Mouse (Mus musculus) embryo, embryonic 11.5 days (tissue): ENCODE data around the gene Acap1.

Experiments
- DNase-seq: peaks from one replicate; pipeline ENCODE4 v3.0.0-alpha.2; 2012; ENCODE audit warnings: low read depth, low spot score

Acap1 gene

DNA sequence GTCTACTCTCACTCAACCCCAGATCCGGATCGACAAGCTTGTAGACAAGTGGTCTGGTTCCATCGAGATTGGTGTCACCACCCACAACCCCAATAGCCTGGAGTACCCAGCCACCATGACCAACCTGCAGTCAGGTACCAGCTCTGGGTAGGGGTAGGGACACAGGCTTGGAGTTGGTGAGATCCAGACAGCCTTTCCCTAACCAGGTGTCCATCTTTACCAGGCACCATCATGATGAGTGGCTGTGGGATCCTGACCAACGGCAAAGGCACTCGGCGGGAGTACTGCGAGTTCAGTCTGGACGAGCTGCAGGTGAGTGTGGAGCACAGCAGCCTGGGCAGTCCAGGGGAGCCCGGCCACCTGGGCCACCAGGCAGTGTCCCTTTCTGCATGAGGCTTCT is 9.0 kb upstream of the Acap1 start:
- no peak for DNase-seq

DNA sequence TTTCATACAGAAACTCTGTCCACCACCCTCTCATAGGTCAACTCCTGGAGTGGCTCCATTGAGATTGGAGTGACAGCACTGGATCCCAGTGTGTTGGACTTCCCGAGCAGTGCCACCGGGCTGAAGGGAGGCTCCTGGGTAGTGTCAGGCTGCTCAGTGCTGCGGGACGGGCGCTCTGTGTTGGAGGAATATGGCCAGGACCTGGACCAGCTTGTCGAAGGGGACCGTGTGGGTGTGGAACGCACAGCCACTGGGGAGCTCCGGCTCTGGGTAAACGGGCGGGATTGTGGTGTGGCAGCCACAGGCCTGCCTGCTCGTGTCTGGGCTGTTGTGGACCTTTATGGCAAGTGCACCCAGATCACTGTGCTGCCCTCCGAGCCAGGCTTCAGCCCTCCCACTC is 7.6 kb upstream of the Acap1 start:
- DNase-seq = no peak

DNA sequence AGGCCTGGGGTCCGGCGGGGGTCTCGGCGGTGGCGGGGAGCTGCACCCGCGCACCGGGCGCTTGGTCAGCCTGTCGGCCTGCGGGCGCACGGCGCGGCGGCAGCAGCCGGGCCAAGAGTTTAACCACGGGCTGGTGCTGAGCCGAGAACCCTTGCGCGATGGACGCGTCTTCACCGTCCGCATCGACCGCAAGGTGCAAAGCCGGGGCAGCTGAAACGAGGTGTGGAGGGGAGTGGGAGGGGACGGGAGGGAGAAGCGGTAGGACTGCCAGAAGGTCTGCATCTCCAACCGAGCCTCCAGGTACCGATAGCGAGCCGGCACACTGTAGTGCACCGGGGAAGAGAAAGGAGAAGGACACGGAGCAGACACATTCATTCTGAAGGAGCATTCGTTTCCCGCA is 6.7 kb upstream of the Acap1 start:
- DNase-seq = no peak

DNA sequence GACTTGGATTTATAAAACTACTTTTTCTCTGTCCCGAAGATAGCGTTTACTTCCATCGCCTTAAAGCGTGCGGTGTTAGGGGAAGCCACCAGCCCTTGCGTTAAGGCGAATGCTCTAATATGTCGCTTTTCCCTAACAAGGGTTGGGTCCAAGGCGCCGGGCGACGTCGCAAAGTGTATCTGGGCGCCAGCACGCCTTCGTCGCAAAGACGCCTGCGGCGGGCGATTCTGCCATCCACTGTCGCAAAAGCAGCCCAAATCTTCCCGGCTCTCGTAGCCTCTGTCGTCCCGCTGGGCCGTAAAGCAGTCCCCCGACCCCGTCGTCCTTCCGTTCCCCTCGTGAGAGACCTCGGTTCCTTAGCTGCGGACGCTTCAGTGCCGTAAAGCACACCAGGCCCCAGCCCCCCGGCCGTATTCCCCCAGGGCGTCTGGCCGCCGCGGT is 6.1 kb upstream of the Acap1 start:
- peak; percentile 92 for DNase-seq

DNA sequence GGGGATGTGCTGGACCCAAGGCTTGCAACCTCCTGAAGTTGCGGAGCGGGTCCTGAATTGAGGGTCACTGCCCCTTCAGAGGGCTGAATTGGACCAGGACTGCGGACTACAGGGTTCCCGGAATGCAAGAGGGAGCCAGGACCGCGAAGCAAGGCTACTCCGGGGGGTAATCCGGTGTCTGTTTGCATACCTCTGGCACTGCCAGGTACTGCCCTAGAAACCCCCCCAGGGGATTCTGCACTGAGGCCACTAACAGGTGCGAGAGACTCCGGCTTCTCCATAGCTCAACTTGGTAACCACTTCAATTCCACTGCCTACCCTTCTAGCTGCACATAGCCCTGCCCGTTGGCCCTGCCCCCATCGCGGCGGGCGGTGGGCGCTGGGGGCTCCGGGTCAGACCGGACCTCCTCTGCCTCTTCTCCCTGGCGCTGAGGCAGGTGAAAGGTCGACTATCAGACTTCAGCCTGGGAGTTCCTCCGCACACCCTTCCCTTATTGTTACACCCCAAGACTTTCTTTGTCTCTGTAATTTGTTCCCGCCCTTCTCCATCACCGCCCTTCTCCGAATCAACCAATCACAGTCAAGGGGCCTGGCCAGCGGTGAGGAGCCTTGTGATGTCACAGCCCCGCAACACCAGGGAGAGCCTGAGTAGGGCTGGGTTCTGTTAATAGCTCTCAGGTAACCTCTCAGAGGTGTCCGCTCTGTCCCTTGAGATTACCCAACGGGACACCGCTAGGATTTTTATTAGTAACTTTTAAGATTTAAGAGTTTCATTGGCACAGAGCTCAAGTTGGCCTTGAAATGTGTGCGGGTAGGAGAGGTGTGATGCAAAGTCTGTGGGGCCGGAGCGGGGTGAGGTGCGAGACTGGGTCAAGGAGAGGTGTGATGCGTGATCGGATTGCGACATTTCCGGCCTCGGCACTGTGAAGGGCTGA is 5.4 kb upstream of the Acap1 start, which contains the start of the genes 2810408A11Rik and Neurl4:
TSS of gene 2810408A11Rik (minus strand) at position 517 of the 935 bp plus-strand sequence.
TSS of gene Neurl4 (plus strand) at position 602 of the 935 bp plus-strand sequence.
- DNase-seq = peak; percentile 94

DNA sequence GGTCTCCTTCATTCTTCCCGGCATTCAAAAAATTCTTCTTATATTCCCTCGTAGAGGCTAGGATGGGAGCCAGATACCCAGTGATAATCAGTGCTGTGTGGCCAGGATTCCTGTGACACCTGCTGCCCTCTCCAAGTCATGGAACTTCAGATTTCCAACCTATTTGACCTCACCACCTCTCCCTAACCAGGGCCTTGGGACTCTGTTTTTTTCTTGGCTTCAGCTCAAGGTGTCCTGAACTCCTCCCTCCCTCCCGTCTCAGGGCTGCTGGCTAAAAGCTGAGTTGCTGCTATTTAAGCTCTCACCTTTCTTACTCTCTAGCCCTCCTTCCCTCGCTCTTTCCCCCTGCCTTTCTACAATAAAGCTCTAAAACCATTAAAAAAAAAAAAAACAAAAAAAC is 4.5 kb upstream of the Acap1 start:
- no peak for DNase-seq

DNA sequence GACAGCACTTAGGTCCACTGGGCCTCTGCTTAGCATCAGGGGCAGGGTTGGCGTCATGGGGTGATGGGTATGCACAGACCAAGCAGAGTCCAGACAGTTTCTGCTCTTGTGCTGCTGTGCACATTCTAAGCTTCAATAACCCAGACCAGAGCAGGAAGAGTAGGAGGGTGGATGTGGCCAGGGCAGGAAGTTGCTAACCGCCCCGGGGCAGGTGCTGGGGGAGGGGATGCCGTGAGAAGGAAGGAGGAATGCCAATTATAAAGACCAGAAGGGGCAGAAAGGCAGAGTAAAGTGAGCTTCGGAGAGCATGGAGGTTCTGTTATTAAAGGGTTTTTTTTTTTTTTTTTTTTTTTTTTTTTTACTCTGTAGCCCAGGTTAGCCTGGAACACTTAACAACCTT is 668 bp downstream of the Acap1 start:
- DNase-seq = no peak

DNA sequence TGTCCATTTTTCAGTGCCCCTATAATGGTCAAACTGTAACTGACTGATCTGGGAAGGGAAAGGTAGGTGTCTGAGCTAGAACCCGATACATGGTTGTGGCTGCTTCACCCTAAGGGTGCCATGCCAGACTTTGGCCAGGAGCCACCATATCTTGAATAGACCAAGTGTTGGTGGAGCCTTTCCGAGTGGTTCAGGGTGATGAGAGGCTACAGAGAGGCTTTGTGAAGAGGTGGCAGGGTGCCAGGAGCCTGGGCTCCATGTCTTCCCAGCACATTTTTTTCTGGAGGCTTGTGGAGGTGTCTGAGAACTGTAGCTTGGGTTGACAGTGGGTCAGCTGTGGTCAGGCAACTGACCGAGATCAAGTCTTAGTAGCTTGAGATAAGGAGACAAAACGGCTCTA is 3.9 kb downstream of the Acap1 start:
- DNase-seq = no peak

DNA sequence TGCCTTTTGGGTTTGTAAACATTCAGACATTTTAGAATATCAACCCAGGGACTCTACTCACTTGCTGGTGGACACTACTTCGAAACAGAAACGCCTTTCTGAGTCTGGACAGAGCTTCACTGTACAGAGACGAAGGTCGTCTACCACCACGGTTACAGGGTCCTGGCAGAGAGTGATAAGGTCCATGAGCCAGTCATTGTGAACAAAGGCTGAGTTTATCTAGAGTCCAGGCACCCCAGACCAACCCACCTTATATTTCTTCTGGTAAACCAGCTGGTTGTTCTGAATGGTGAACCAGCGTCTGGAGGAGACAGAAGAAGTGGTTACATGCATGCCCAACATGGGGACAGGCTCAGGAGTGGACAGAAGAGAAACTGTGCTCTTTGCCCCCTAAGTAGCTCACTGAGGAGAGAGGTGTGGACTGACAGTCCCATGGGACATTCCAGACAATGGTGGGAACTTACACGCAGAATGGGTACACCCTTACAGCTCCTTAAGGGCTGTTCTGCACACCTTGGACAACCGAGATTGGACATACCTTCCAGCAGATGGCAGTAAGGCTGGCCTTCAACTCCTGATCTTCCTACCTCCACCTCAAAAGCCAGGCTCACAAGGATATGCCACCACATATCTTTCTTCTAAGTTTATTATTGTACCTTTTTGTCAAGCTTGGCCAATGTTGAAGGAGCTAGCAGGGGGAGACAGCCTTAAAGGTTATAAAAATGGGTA is 8.3 kb downstream of the Acap1 start:
- DNase-seq = no peak

DNA sequence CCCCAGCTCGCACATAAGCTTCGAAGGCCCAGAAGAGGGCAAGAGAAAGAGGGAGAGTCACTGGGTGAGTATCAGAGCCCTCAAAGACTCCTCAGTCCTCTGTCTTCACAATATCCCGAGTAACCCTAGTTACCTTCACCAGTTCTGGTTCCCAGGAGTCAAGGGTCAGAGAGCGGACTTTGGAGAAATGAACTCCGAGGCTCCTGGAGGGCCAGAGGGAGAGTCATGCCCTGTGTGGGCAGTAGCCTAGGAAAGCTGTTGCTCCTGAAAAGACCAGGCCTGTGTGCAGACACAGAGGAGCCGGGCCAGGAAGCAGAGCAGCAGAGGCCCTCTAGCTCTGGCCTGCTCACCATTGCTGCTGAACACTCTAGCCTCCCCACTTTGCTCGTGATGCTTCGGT is 10.7 kb downstream of the Acap1 start:
- no peak for DNase-seq

DNA sequence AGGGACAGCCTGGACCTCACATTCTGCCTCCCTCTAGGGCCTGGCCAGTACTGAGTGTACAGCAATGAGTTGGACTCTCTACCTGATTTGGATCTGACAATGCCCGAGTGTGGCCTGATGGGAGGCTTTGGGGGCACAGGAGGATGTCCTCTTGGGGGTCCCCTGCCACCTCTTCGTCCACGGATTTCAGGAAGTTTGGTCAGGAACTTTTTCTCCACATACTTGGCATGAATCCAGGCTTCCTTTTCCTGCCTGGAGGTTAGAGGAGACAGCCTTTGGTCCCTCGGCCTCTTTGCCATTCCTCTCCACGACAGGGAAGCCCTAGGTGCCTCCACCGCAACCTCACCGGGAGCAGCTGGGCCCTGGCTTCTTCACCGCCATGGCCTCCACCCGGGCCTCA is 11.1 kb downstream of the Acap1 start:
- DNase-seq = no peak

DNA sequence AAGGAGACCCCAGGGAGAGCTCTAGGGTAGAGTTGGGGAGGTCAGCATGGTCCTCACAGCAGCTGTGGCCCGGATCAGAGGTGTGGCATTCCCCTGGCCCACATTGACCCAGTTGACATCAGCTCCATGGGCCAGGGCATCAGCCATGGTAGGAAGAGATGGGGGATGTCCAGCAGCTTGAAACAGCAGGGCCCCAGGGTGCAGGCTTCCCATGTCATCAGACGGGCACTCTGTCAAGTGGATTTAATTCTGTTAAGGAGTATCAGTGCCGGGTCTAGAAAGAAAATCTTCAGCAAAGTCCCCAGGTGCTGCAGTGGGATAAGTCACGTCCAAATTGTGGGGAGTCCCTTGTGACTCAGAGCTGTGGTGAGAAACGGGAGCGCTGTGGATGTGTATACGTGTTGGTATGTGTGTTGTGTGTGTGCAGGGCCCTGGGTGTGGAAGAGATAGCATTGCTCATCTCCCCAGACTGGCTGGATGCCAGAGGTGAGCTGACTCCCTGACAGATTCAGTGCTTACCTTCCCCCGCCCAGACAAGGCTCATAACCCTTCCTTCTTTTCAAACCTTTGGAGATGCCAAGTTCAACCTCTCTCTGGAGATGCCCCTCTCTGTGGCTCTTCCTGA is 11.7 kb downstream of the Acap1 start:
- DNase-seq = no peak

DNA sequence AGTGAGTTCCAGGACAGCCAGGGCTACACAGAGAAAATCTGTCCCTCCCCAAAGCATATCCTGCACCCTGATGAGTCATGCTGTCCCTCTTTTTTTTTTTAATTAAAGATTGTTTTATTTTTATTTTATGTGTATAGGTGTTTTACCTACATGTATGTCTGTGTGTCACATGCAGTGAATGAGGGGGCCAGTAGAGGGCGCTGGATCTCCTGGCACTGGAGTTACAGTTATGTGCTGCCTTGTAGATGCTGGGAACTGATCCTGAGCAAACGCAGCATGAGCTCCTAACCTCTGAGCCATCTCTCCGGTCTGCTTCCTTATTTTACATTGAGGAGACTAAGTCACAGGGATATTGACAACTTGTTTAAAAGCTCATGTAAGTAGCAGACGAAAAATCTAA is 12.3 kb downstream of the Acap1 start:
- no peak for DNase-seq

DNA sequence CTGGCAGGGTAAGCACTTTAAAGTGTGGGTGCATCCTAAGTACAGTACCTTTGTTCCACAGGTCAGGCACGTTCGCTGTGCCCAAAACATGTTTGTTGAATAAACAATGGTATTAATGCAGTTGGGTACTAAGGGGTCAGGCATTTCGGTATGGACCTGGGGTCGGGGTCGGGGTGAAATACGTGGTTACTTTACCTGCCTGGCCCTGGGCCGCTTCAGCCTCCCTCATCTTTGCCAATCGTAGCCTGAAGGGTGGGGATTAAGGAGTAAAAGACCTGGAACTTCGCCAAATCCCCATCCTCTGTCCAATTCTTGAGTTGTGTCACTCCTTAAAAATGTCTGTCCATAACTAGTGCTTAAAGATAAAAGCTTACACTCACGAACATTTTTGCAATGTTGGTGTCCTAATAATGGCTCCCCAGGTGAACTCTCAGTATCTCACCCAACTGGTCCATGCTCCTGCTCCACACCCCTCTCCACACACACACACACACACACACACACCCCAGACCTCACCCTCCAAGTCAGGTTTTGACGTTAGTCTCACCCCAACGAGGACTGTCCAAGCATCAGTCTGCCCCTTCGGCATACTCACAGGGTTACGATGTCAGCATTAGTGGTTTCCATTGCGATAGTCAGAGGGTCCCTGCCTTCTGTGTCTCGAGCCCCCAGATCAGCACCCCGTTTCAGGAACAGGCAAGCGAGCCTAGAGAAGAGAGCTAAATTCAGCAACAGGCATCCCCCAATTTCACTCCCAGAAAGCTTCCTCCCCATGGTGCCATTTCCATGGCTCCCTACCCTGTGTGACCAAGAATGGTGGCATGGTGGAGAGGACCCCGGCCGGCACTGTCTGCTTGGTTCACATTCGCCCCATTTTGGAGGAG is 13.3 kb downstream of the Acap1 start:
- DNase-seq = no peak

DNA sequence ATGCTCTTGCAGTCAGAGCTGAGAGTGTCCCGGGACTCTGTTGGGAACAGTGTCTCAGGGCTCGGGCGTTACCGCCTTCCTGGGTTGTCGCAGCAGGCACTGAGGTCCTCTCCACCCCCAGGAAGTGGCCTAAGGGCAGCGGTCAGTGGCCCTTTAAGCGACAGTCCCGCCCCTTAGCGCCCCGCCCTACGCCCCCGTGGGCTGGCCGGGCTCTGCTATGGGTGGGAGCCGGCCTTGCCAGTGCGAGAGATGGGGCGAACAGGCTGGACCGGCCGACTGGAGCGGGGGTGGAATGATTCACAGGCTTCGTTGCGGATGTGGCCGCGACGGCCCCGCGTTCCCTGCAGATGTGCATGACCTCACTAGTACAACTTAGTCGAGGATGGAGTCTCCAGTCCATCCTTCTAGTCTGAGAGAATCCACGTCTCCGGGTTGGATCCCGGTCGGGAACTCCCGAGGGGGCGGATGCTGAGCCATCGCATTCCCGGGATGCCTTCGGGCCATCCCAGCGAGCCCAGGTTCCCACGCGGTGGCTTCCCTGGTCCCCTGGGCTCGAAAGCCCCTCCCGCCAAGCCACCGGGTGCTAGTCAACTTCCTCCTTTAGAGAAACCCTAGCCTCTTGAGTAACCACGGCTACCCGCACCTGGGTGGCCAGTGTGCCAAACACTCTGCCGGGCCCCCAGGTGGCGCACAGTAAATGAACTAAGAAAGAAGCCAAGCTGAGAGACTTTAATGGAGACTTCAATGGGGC is 14.3 kb downstream of the Acap1 start, which contains the start of gene Kctd11:
TSS of gene Kctd11 (minus strand) at position 554 of the 751 bp plus-strand sequence.
- peak; percentile 65 for DNase-seq

DNA sequence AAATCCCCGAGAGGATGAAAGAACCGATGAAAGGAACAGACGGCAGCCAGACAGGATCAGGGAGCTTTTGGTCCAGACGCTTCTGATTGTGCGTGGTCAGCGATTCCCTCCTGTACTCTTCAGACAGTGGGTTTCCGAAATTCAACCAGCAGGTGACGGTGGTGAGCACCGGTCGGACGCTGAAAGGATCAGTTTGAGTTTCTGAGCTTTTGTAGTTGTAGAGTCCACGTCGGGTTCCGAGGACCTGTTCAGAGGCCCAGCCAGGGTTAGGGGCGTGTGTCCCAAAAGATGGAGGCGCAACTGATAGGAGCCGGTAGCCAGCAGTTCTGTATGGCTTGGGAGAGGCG is 14.9 kb downstream of the Acap1 start:
- DNase-seq = peak; percentile 54

DNA sequence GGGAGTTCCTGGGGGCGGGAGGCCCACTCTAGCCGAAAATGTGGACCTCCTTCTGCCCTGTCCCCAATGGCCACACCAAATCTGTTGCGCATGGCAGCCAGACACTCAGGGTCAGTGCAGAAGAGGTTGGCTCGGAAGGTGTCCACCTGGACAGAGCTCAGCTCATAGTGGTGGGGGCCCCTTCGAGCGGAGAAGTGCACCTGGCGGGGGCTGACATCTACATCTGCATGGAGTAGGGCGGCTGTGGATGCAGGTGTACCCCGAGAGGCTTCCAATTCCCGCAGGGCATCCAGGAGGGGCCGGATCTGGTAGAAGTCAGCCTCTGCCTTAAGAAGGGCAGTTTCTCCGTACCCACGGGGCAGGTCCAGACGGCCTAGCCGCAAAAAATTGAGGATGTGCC is 15.6 kb downstream of the Acap1 start:
- DNase-seq = no peak

DNA sequence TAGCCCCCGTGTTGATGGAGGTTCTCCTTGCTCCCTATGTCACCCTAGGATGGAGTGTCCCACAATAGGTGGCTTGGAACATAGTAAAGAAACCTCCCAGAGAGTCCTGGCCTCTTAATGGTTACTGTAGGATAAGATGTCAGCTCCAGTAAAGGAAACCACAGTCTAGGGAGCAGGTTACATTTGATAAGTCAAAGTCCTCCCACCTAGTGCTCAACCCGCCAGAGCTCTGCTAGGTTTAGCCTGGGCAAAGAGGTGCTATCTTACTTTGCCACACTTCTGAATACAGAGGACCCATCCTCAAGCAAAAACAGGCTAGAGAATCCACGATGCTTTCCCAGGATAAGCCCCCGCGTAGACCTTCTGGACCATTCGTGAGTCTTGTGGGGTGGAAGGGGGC is 16.4 kb downstream of the Acap1 start:
- DNase-seq = no peak

DNA sequence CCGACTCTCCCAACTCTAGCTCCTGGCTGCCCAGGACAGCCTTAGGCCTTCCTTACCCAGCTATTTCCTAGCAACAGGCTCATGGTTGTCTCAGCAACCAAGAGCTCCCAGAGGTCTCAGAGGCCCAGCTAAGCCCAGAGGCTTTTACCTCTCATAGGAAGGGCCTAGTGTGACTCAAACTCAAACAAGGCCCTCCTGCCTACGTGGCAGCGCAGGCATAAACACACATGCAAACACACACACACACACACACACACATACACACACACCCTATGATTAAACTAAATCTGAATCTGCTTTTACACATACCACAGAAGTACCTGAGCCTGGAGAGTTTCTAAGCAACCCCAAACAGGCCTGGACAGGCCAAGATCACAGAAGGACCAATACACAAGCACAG is 16.9 kb downstream of the Acap1 start:
- no peak for DNase-seq

DNA sequence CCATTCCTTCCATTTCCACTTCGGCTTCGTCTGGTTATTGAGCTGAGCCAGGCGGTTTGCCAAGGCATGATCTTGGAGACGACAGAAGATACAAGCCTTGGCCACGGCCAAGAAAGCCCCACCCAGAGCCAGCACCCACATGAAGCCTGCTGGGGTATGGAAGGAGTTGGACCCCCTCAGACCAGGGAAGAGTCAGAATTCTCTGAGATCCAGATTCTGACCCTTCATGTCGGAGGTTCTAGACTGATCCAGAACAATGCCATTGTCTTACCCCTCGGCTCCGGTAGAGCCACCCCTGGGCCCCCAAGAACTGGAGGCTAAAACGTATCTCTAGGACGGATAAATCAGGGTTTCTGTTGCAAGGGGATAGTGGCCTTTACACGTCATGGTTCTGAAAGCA is 17.5 kb downstream of the Acap1 start, which contains the start of gene Tmem95:
TSS of gene Tmem95 (minus strand) at position 141 of the 400 bp plus-strand sequence.
- no peak for DNase-seq
